Mouse (Mus musculus) adrenal gland, postnatal 36 days (tissue): ENCODE measurements around the gene Tdgf1. TPM values are rescaled to one million over a fixed set of nuclear protein-coding genes. Genes with fewer than 3 reads are reported as not detected.

Experiments
- DNase-seq, 2 experiments: peaks; one replicate each; pipeline ENCODE4 v3.0.0; 2021; ENCODE audit warnings: mixed read lengths in 1 of 2
- total RNA-seq, 2 experiments: library from RNA; stranded (reverse); gene quantifications; 2 replicates each; pipeline ENCODE4 v1.2.3; 2021

Tdgf1 gene
- total RNA-seq, 2 experiments from 2014 or later = not detected

- DNase-seq = peak; percentile 80 to 86
Observed at GRCm38 (mm10) chr9:110953550-110954461, 7.8 kb upstream of the Tdgf1 start.

GRCm38 (mm10) chr9:110952931-110953549 lies 7.1 kb upstream of the Tdgf1 start:
- no peak for DNase-seq

GRCm38 (mm10) chr9:110952398-110952797 lies 6.4 kb upstream of the Tdgf1 start:
- DNase-seq = no peak

GRCm38 (mm10) chr9:110951866-110952265 lies 5.9 kb upstream of the Tdgf1 start:
- DNase-seq = no peak

GRCm38 (mm10) chr9:110951397-110951796 lies 5.4 kb upstream of the Tdgf1 start, which contains the start of gene Lrrc2:
TSS of gene Lrrc2 (plus strand) at chr9:110951545.
- no peak for DNase-seq

- no peak for DNase-seq
Observed at GRCm38 (mm10) chr9:110950109-110950508, 4.2 kb upstream of the Tdgf1 start.

- DNase-seq = no peak
Observed at GRCm38 (mm10) chr9:110948813-110949310, 2.9 kb upstream of the Tdgf1 start.

GRCm38 (mm10) chr9:110947900-110948299 lies 1.9 kb upstream of the Tdgf1 start:
- no peak for DNase-seq

- DNase-seq = no peak
Observed at GRCm38 (mm10) chr9:110947261-110947661, 1.3 kb upstream of the Tdgf1 start.

- DNase-seq = no peak
Observed at GRCm38 (mm10) chr9:110946548-110947044, 638 bp upstream of the Tdgf1 start.

- DNase-seq = no peak
Observed at GRCm38 (mm10) chr9:110945343-110945742, 615 bp downstream of the Tdgf1 start.

GRCm38 (mm10) chr9:110944265-110944664 lies 1.7 kb downstream of the Tdgf1 start:
- DNase-seq = no peak

- DNase-seq = peak; percentile 40 to 44
Observed at GRCm38 (mm10) chr9:110937506-110938490, 8.2 kb downstream of the Tdgf1 start.

GRCm38 (mm10) chr9:110935941-110936340 lies 10.0 kb downstream of the Tdgf1 start:
- no peak for DNase-seq

- DNase-seq = no peak
Observed at GRCm38 (mm10) chr9:110933850-110934437, 12.0 kb downstream of the Tdgf1 start.

- no peak for DNase-seq
Observed at GRCm38 (mm10) chr9:110931573-110931972, 14.4 kb downstream of the Tdgf1 start.

GRCm38 (mm10) chr9:110922759-110923158 lies 23.2 kb downstream of the Tdgf1 start:
- peak; percentile 81 to 90 for DNase-seq

GRCm38 (mm10) chr9:110920665-110921419 lies 25.1 kb downstream of the Tdgf1 start:
- no peak for DNase-seq

- DNase-seq = no peak
Observed at GRCm38 (mm10) chr9:110916786-110917185, 29.2 kb downstream of the Tdgf1 start, which contains the start of gene Fam240a. TSS of gene Fam240a (minus strand) at chr9:110916861.

- no peak for DNase-seq
Observed at GRCm38 (mm10) chr9:110915466-110915865, 30.5 kb downstream of the Tdgf1 start.
